22 mouse cellular contexts compared by ENCODE assay signal in genomic region chr6:61191597-61192386, GRCm38 (mm10). TPM values are rescaled to one million over a fixed set of nuclear protein-coding genes. Genes with fewer than 3 reads are reported as not detected.
A peak's percentile ranks its signal among the peaks of the same experiment; 100 is the strongest.
DNase-seq lines count a peak whose midpoint lies in the region; ATAC-seq and TF ChIP-seq lines count a peak whose summit lies in the region.
"Had no signal": no experiment of that assay in that cellular context is flagged by ENCODE, and none has a peak within 500 bp of the region (broad histone marks: within the 10 kb centered on the region; RNA-seq: fewer than 3 reads in every experiment).

No protein-coding gene starts in this region.

- no peaks in the 10 kb centered on the region; the same call in 1 of the 2 replicates for H3K4me1 ChIP-seq in embryonic fibroblast, embryonic 13.5 days (ENCODE audit: control insufficient read depth, insufficient read depth, low read length)
- H3K4me1 ChIP-seq: hindbrain, embryonic 12.5 days; hindbrain, embryonic 15.5 days had no signal

- peak overlapping the region; percentile 56 for H3K27ac ChIP-seq in embryonic fibroblast, embryonic 13.5 days (ENCODE audit: insufficient read depth, low read length)
- H3K27ac ChIP-seq: gastrocnemius, adult 2 months; hindbrain, embryonic 12.5 days; hindbrain, embryonic 15.5 days had no signal

- TF ChIP-seq POLR2A in embryonic fibroblast, embryonic 13.5 days (IDR thresholded peaks at IDR 0.05; ENCODE audit: low read depth, low read length): no peak

- no peak overlapping the region for H3K4me3 ChIP-seq in embryonic fibroblast, embryonic 13.5 days (ENCODE audit: insufficient read depth, low read length)
- H3K4me3 ChIP-seq: gastrocnemius, adult 2 months; hindbrain, embryonic 12.5 days; hindbrain, embryonic 15.5 days had no signal

- TF ChIP-seq CTCF in embryonic fibroblast, embryonic 13.5 days (IDR thresholded peaks at IDR 0.05; ENCODE audit: borderline replicate concordance, insufficient read depth, low read length): no peak

- DNase-seq in frontal cortex, postnatal 10 days (ENCODE audit: low spot score in 2 of 2): no peak
- peak; percentile 32 for DNase-seq in right cerebral cortex, adult 18-20 months
- no peak for DNase-seq in right cerebral cortex, postnatal 4 days
- no peak for DNase-seq in spleen, postnatal 14 days (ENCODE audit: low spot score in 2 of 2)
- DNase-seq in frontal cortex, postnatal 25 days (ENCODE audit: low spot score in 2 of 2): no peak
- DNase-seq: adrenal gland, adult 8-10 months; adrenal gland, postnatal 36 days; cerebellum, adult 11 months; cerebellum, adult 2 months; cerebellum, adult 9-11 months; cerebellum, postnatal 25 days; forebrain, postnatal 0 days; gastrocnemius, adult 2 months; gastrocnemius, postnatal 14 days; heart, adult 11 months had no signal

- ATAC-seq in frontal cortex, adult (ENCODE audit: low TSS enrichment): peak; percentile 95
- ATAC-seq: activated CD4-positive, CD25-positive, alpha-beta regulatory T cell, adult 4 months; CD4-positive, CD25-positive, alpha-beta regulatory T cell, adult 4 months; forebrain, embryonic 14.5 days; forebrain, postnatal 0 days had no signal

RNA-seq across cellular contexts. Expression of gene Ccser1, which starts 11.7 kb away (rescaled TPM):
- 1.3 and 5.3 TPM in 2 replicates for polyA plus RNA-seq in embryonic fibroblast, embryonic 13.5 days (2011; ENCODE audit: insufficient read length, low read depth, missing spikeins)
